Mouse (Mus musculus): Measurements from ENCODE around the gene Tmem106c.

DNA sequence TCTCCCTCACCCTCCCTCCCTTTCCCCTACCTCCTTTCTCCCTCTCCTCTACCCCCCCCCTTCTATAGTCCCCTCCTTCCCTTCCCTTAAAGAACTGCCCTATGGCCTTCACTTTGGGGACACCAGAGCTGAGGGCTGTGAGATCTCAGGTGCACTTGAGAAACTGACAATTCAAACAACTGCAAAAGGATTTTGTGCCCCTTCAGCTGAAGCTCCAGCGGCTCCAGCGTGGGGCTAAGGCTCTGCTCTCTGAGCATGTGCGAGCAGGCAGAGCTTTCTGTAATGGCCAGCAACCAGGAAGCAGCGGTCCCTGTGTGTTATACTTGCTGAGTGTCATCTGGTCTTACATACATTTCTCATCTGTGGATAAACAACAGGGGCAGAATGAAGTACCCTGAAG, 8.3 kb upstream of the Tmem106c start:
- TF ChIP-seq CTCF (IDR thresholded peaks at IDR 0.05; ENCODE audit: low read depth) (no peak), EP300 (optimal IDR thresholded peaks at IDR 0.05) (no peak)
